Mouse (Mus musculus): ENCODE measurements around the gene Lalba. TPM values are rescaled to one million over a fixed set of nuclear protein-coding genes. Genes with fewer than 3 reads are reported as not detected.
"Not testable (repeated sequence)": the region's sequence is repeated elsewhere in the genome, so short reads cannot be mapped to it uniquely, and the experiment has no call there.

Gene Lalba
- total RNA-seq, 1 experiment, result not detected

GRCm38 (mm10) chr15:98448521-98448920, 34.0 kb downstream of the Lalba start:
- Histone ChIP-seq H3K36me3 (ENCODE audit: control insufficient read depth, insufficient read depth, low read length, poor library complexity, severe bottlenecking) (no peaks in the 10 kb centered on the region), H3K9me3 (ENCODE audit: control insufficient read depth, insufficient read depth, low read depth, low read length) (no peaks in the 10 kb centered on the region), H3K4me1 (ENCODE audit: control insufficient read depth in 2 of 2, insufficient read depth in 2 of 2, low read length in 2 of 2, poor library complexity in 1 of 2) (no peaks in the 10 kb centered on the region), H3K4me3 (ENCODE audit: insufficient read depth in 1 of 2, low read depth in 1 of 2, low read length in 2 of 2, poor library complexity in 1 of 2, severe bottlenecking in 1 of 2) (peak overlapping the region in 1 of 2 experiments; percentile 30; a peak in 2 of 4 replicates), H3K9ac (ENCODE audit: insufficient read depth, low read depth, low read length, poor library complexity, severe bottlenecking) (no peak overlapping the region), H3K27ac (ENCODE audit: insufficient read depth, low read depth, low read length, poor library complexity, severe bottlenecking) (no peak overlapping the region)
- TF ChIP-seq ZC3H11A (IDR thresholded peaks at IDR 0.05; ENCODE audit: borderline replicate concordance, low read depth, low read length) (no peak), HCFC1 (IDR thresholded peaks at IDR 0.05; ENCODE audit: borderline replicate concordance, insufficient read depth, low read length) (peak; percentile 60; the same call in 1 of the 2 replicates)
- in situ Hi-C loops (cut with MboI; ENCODE audit: low sequenced_read_pairs in 2 of 2, unreplicated experiment in 2 of 2), result no loop called here
- peak; percentile 17 for DNase-seq (ENCODE audit: low read depth, low spot score)

DNA sequence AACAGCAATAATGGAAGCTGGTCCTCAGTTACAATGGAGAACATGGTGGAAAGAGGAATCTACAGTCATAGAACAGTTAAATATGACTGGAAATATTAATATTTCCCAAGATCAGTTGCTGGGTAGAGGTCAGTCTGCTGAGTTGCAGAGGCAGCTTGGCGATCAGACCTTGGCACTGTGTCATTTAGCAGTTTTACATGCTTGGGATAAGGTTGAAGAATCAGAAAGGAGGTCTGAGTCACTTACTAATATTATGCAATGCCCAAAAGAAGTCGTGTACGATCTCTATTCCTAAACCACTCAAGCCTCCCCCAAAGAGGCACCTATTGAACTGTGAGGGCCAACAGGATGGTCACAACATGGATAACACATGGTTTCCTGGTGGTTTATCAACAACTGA, 38.0 kb downstream of the Lalba start:
- no peak for TF ChIP-seq ZNF384 (IDR thresholded peaks at IDR 0.05; ENCODE audit: low read depth, low read length)
- no peak for TF ChIP-seq MAFK (IDR thresholded peaks at IDR 0.05; ENCODE audit: insufficient read depth, low read depth, low read length)
- TF ChIP-seq HCFC1 (IDR thresholded peaks at IDR 0.05; ENCODE audit: borderline replicate concordance, insufficient read depth, low read length), result no peak
- no peak for TF ChIP-seq ZC3H11A (IDR thresholded peaks at IDR 0.05; ENCODE audit: borderline replicate concordance, low read depth, low read length)
- TF ChIP-seq CHD2 (IDR thresholded peaks at IDR 0.05; ENCODE audit: low read depth, low read length), result no peak
- in situ Hi-C loops (cut with MboI; ENCODE audit: low sequenced_read_pairs in 2 of 2, unreplicated experiment in 2 of 2), result no loop called here
- H3K27ac ChIP-seq (ENCODE audit: insufficient read depth, low read depth, low read length, poor library complexity, severe bottlenecking), result no peak overlapping the region
- H3K4me1 ChIP-seq (ENCODE audit: control insufficient read depth in 2 of 2, insufficient read depth in 2 of 2, low read length in 2 of 2, poor library complexity in 1 of 2), result no peaks in the 10 kb centered on the region
- no peak overlapping the region for H3K9ac ChIP-seq (ENCODE audit: insufficient read depth, low read depth, low read length, poor library complexity, severe bottlenecking)
- no peak overlapping the region for H3K4me3 ChIP-seq (ENCODE audit: insufficient read depth in 1 of 2, low read depth in 1 of 2, low read length in 2 of 2, poor library complexity in 1 of 2, severe bottlenecking in 1 of 2)
- no peaks in the 10 kb centered on the region for H3K9me3 ChIP-seq (ENCODE audit: control insufficient read depth, insufficient read depth, low read depth, low read length)
- no peaks in the 10 kb centered on the region for H3K36me3 ChIP-seq (ENCODE audit: control insufficient read depth, insufficient read depth, low read length, poor library complexity, severe bottlenecking)
- no peak for DNase-seq (ENCODE audit: low read depth, low spot score)

DNA sequence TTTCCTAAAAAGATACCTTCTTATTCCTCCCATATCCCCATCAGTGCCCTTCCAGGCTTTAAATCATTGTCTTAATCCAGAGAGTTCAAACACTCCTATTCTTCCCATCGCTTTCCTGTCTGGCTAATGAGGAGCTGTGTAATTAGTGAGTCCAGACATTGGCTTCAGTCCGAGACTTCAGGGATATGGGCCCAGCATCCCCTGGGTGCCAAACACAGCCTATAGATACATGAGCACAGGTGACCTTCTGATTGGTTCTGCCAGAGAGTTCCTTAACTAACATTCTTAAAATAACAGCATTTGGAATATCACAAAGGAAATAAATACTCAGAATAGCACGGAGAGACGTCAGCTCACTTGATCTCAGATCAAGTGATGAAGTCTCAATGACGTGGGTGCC, 51.6 kb downstream of the Lalba start, which contains the start of gene Olfr282:
Olfr282 (plus strand) TSS at position 301 of the 400 bp plus-strand sequence.
- DNase-seq (ENCODE audit: low read depth, low spot score); in situ Hi-C loops (cut with MboI; ENCODE audit: low sequenced_read_pairs in 2 of 2, unreplicated experiment in 2 of 2): not testable (repeated sequence)

More for the DNA sequence above, 51.6 kb downstream of the Lalba start, which contains the start of gene Olfr282:
- H3K4me1 ChIP-seq (ENCODE audit: control insufficient read depth in 2 of 2, insufficient read depth in 2 of 2, low read length in 2 of 2, poor library complexity in 1 of 2); H3K27ac ChIP-seq (ENCODE audit: insufficient read depth, low read depth, low read length, poor library complexity, severe bottlenecking); H3K9me3 ChIP-seq (ENCODE audit: control insufficient read depth, insufficient read depth, low read depth, low read length); H3K4me3 ChIP-seq (ENCODE audit: insufficient read depth in 1 of 2, low read depth in 1 of 2, low read length in 2 of 2, poor library complexity in 1 of 2, severe bottlenecking in 1 of 2); H3K9ac ChIP-seq (ENCODE audit: insufficient read depth, low read depth, low read length, poor library complexity, severe bottlenecking); H3K36me3 ChIP-seq (ENCODE audit: control insufficient read depth, insufficient read depth, low read length, poor library complexity, severe bottlenecking): not testable (repeated sequence)

Other genes with a start within 250 kb of the Lalba start
- gene Olfr286, start 248.3 kb downstream of the Lalba start, total RNA-seq (2012; rRNA removed), result not detected in 2 replicates
- gene H1fnt, start 225.4 kb downstream of the Lalba start, total RNA-seq (2012; rRNA removed), result 0.48 TPM in 1 of 2 replicates, not detected in the other
- gene Zfp641, start 186.6 kb downstream of the Lalba start, total RNA-seq (2012; rRNA removed), result 0.05 and 0.31 TPM in 2 replicates
- not detected in 2 replicates for gene Olfr285, start 165.4 kb downstream of the Lalba start, total RNA-seq (2012; rRNA removed)
- gene Olfr284, start 141.7 kb downstream of the Lalba start, total RNA-seq (2012; rRNA removed), result not detected in 2 replicates
- not detected in 2 replicates for gene Olfr283, start 101.8 kb downstream of the Lalba start, total RNA-seq (2012; rRNA removed)
- gene Olfr282, start 51.5 kb downstream of the Lalba start, total RNA-seq (2012; rRNA removed), result not detected in 2 replicates
- gene Olfr281, start 30.1 kb downstream of the Lalba start, total RNA-seq (2012; rRNA removed), result not detected in 2 replicates
- not detected in 2 replicates for gene OR5BS1P, start 12.8 kb downstream of the Lalba start, total RNA-seq (2012; rRNA removed)
- gene Olfr279, start 9.7 kb upstream of the Lalba start, total RNA-seq (2012; rRNA removed), result 0.04 TPM in 1 of 2 replicates, not detected in the other
- 95.0 and 111 TPM in 2 replicates for gene Kansl2, start 51.5 kb upstream of the Lalba start, total RNA-seq (2012; rRNA removed)
- 53.1 and 59.1 TPM in 2 replicates for gene Ccnt1, start 88.2 kb upstream of the Lalba start, total RNA-seq (2012; rRNA removed)
- not detected in 2 replicates for gene 4930415O20Rik, start 88.3 kb upstream of the Lalba start, total RNA-seq (2012; rRNA removed)
- gene Adcy6, start 127.4 kb upstream of the Lalba start, total RNA-seq (2012; rRNA removed), result 9.0 and 15.3 TPM in 2 replicates
- gene Cacnb3, start 148.1 kb upstream of the Lalba start, total RNA-seq (2012; rRNA removed), result 27.3 and 32.0 TPM in 2 replicates
- 147 and 151 TPM in 2 replicates for gene Ddx23, start 180.2 kb upstream of the Lalba start, total RNA-seq (2012; rRNA removed)
- gene Rnd1, start 194.7 kb upstream of the Lalba start, total RNA-seq (2012; rRNA removed), result 5.7 and 7.6 TPM in 2 replicates
- 0.26 and 0.76 TPM in 2 replicates for gene Ccdc65, start 225.5 kb upstream of the Lalba start, total RNA-seq (2012; rRNA removed)
- gene Fkbp11, start 245.5 kb upstream of the Lalba start, total RNA-seq (2012; rRNA removed), result 105 and 119 TPM in 2 replicates

Measured in ES-E14 (cell line).